Mouse (Mus musculus) ES-Bruce4 (cell line): Measurements from ENCODE around the gene Olfr1225. TPM values are rescaled to one million over a fixed set of nuclear protein-coding genes. Genes with fewer than 3 reads are reported as not detected.
"Not testable (repeated sequence)": the region's sequence is repeated elsewhere in the genome, so short reads cannot be mapped to it uniquely, and the experiment has no call there.

Experiments used
- H3K27ac ChIP-seq: 2 replicates; pipeline ENCODE4 v1.5.1; 2012; ENCODE audit warnings: low read length, inconsistent platforms; ENCODE audit not compliant: insufficient read depth
- H3K27me3 ChIP-seq: 2 replicates; pipeline ENCODE4 v1.6.1; 2012; ENCODE audit warnings: mild to moderate bottlenecking, low read length, inconsistent platforms; ENCODE audit not compliant: control insufficient read depth, poor library complexity, insufficient read depth, severe bottlenecking
- H3K36me3 ChIP-seq: 2 replicates; pipeline ENCODE4 v1.6.1; 2012; ENCODE audit warnings: inconsistent platforms, mild to moderate bottlenecking, low read length, moderate library complexity; ENCODE audit not compliant: control insufficient read depth, poor library complexity, insufficient read depth, severe bottlenecking
- H3K4me1 ChIP-seq: one replicate; pipeline ENCODE4 v1.8.1; 2011; ENCODE audit warnings: low read length; ENCODE audit not compliant: control insufficient read depth, insufficient read depth
- H3K4me3 ChIP-seq: 2 replicates; pipeline ENCODE4 v1.5.1; 2011; ENCODE audit warnings: low read depth, mild to moderate bottlenecking, low read length
- H3K9ac ChIP-seq: 2 replicates; pipeline ENCODE4 v1.6.1; 2012; ENCODE audit warnings: low read depth, mild to moderate bottlenecking, inconsistent platforms; ENCODE audit not compliant: poor library complexity, severe bottlenecking
- H3K9me3 ChIP-seq: replicated peaks from 2 replicates; pipeline ENCODE4 v1.6.1; 2012; ENCODE audit warnings: mild to moderate bottlenecking, low read length, inconsistent platforms; ENCODE audit not compliant: control insufficient read depth, poor library complexity, insufficient read depth, severe bottlenecking
- CTCF ChIP-seq: IDR thresholded peaks from one replicate; pipeline ENCODE4 v1.8.1; 2011; ENCODE audit warnings: low read depth, low read length
- EP300 ChIP-seq: IDR thresholded peaks from 2 replicates; pipeline ENCODE4 v1.6.1; 2011; ENCODE audit warnings: low read depth, low read length; ENCODE audit not compliant: insufficient read depth
- POLR2A ChIP-seq: IDR thresholded peaks from one replicate; pipeline ENCODE4 v1.8.1; 2011; ENCODE audit warnings: low read length; ENCODE audit not compliant: insufficient read depth
- polyA plus RNA-seq: library from polyadenylated mRNA; stranded (reverse); fragments of >200 nt; gene quantifications from 2 replicates; pipeline ENCODE4 v1.2.4, GENCODE M21; 2011; ENCODE audit warnings: low read depth; ENCODE audit not compliant: missing spikeins, insufficient read depth, insufficient read length

Olfr1225 gene
- not detected in 2 replicates for polyA plus RNA-seq

- no peak within 1 kb of the TSS for H3K4me3 ChIP-seq
- H3K27me3 ChIP-seq: no peaks in the 10 kb centered on the region
- TF ChIP-seq CTCF (no peak), EP300 (no peak), POLR2A (no peak)
- no peaks in the 10 kb centered on the region for H3K36me3 ChIP-seq
- H3K27ac ChIP-seq: no peak within 1 kb of the TSS
- no peaks in the 10 kb centered on the region for H3K9me3 ChIP-seq
- H3K9ac ChIP-seq: no peak within 1 kb of the TSS
- no peaks in the 10 kb centered on the region for H3K4me1 ChIP-seq
These were observed at the start of gene Olfr1225 for GRCm38 (mm10) chr2:89174569-89174968. TSS of gene Olfr1225 (minus strand) at chr2:89174669.

DNA sequence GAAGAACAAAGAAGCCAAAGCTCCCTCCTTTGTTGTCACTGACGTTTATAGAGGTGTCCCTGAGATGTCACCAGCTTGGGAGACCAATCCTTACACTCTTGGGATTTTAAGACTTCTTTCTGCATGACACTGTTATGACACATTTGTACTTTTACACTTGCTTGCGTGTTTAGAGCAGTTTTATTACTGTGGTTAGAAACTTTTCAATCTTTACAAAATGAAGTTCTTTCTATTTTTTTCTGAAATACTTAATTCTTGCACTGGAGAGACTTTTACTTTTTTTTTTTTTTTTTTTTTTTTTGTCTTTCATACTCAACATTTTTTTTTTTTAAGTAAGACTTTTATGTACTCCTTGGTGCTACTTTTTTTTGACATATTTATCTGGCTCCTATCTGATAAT, 25.5 kb upstream of the Olfr1225 start, which contains the start of gene Olfr1226:
Olfr1226 (minus strand) TSS at position 101 of the 400 bp plus-strand sequence.
- no peak within 1 kb of the TSS for H3K4me3 ChIP-seq
- no peak for TF ChIP-seq CTCF
- no peak for TF ChIP-seq EP300
- no peak for TF ChIP-seq POLR2A
- H3K36me3 ChIP-seq: no peaks in the 10 kb centered on the region
- no peak within 1 kb of the TSS for H3K27ac ChIP-seq
- H3K9ac ChIP-seq: no peak within 1 kb of the TSS
- H3K9me3 ChIP-seq: no peaks in the 10 kb centered on the region
- no peaks in the 10 kb centered on the region for H3K4me1 ChIP-seq
- no peaks in the 10 kb centered on the region for H3K27me3 ChIP-seq

DNA sequence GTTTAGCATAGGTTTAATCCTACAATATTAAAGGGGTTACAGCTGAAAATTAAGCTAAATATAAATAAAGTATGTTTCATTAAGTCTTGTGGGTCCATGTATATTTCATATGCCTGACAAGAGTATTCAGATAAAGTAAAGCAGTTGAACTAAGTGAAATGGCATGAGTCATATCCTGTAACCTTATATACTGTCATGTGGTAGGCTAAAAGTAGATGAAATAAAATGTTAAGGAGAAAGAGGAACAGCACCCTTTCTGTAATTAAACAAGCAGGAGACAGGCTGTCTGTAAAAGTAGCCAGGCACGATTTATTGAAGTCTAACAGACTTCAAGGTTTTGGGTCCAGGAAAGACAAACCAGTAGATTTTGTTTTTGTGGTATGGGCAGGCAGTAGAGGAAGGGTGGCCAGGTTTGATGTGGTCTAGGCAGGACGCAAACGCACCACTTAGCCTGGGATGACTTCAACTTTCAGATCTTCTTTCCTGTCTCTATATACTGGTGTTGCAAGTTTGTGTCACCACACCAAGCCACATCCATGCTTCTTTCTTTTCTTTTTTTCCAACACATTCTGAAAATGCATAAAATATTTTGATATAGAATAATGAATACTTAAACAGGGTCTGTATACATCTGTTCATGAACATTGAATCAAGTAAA, 22.0 kb upstream of the Olfr1225 start:
- no peaks in the 10 kb centered on the region for H3K4me1 ChIP-seq
- no peak overlapping the region for H3K27ac ChIP-seq
- no peaks in the 10 kb centered on the region for H3K36me3 ChIP-seq
- no peak for TF ChIP-seq CTCF
- no peak for TF ChIP-seq POLR2A
- TF ChIP-seq EP300: no peak
- H3K27me3 ChIP-seq: no peaks in the 10 kb centered on the region
- no peaks in the 10 kb centered on the region for H3K9me3 ChIP-seq
- H3K9ac ChIP-seq: no peak overlapping the region
- no peak overlapping the region for H3K4me3 ChIP-seq

GRCm38 (mm10) chr2:89164711-89165110, 9.8 kb downstream of the Olfr1225 start:
- not testable (repeated sequence) for H3K27ac ChIP-seq, H3K36me3 ChIP-seq, H3K27me3 ChIP-seq, H3K9ac ChIP-seq, H3K4me1 ChIP-seq, H3K9me3 ChIP-seq, H3K4me3 ChIP-seq

- not testable (repeated sequence) for H3K27ac ChIP-seq, H3K4me1 ChIP-seq, H3K9ac ChIP-seq, H3K9me3 ChIP-seq, H3K4me3 ChIP-seq, H3K36me3 ChIP-seq, H3K27me3 ChIP-seq
These were observed 10.5 kb downstream of the Olfr1225 start, which contains the start of gene Olfr1224-ps1 for GRCm38 (mm10) chr2:89163991-89164390. TSS of gene Olfr1224-ps1 (minus strand) at chr2:89164091.

DNA sequence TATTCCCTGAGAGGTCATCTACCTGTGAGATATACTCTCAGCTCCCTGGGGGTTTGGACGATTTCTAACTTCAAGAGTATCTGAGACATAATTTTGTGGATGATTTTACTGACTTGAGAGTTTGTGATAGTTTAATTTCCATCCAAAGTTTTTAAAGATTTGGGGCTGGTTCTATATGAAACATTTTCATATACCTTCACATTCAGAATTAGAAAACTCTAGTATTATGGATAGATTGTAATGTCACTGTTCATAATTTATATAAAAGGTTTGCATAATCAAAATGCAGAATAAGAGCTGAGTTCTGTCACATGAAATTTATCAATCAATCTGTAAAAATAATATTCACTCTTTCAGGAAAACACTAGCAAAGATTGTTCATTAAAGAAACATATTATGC, 23.0 kb downstream of the Olfr1225 start, which contains the start of gene Olfr1223:
Olfr1223 (minus strand) TSS at position 101 of the 400 bp plus-strand sequence.
- Histone ChIP-seq H3K27ac (no peak within 1 kb of the TSS), H3K4me1 (no peaks in the 10 kb centered on the region), H3K27me3 (no peaks in the 10 kb centered on the region), H3K9ac (no peak within 1 kb of the TSS), H3K4me3 (no peak within 1 kb of the TSS), H3K9me3 (no peaks in the 10 kb centered on the region), H3K36me3 (no peaks in the 10 kb centered on the region)
- TF ChIP-seq CTCF (no peak), POLR2A (no peak), EP300 (no peak)
